Mouse (Mus musculus): ENCODE measurements around the gene Psmf1. TPM values are rescaled to one million over a fixed set of nuclear protein-coding genes. Genes with fewer than 3 reads are reported as not detected.

The Psmf1 gene
- polyA plus RNA-seq, 1 experiment from 2014 or later, result 39.0 TPM

GRCm38 (mm10) chr2:151751330-151751729 is 7.3 kb upstream of the Psmf1 start:
- Histone ChIP-seq H3K4me2 (no peak overlapping the region), H3K9ac (no peak overlapping the region), H3K36me3 (no peaks in the 10 kb centered on the region), H3K4me1 (no peaks in the 10 kb centered on the region), H3K27ac (no peak overlapping the region), H3K4me3 (replicated peaks) (no peak overlapping the region), H3K9me3 (no peaks in the 10 kb centered on the region), H3K27me3 (replicated peaks) (no peaks in the 10 kb centered on the region)
- no peak for ATAC-seq (ENCODE audit: insufficient read depth, low FRiP score, low read depth)
- WGBS, result 65% methylated on average over 5 of the region's 5 CpGs

GRCm38 (mm10) chr2:151747847-151748705 is 4.1 kb upstream of the Psmf1 start:
- no peaks in the 10 kb centered on the region for H3K4me1 ChIP-seq
- no peaks in the 10 kb centered on the region for H3K9me3 ChIP-seq
- no peaks in the 10 kb centered on the region for H3K36me3 ChIP-seq
- no peak for ATAC-seq (ENCODE audit: insufficient read depth, low FRiP score, low read depth)
- no peak overlapping the region for H3K27ac ChIP-seq
- 39% methylated on average over 19 of the region's 19 CpGs for WGBS
- H3K9ac ChIP-seq, result 0 out of 2 replicates have a peak overlapping the region, but pooled peaks have one; percentile 2
- no peaks in the 10 kb centered on the region for H3K27me3 ChIP-seq (replicated peaks)
- no peak overlapping the region for H3K4me3 ChIP-seq (replicated peaks)
- H3K4me2 ChIP-seq, result no peak overlapping the region

- 64% methylated on average over 6 of the region's 6 CpGs for WGBS
- H3K9ac ChIP-seq, result no peak overlapping the region
- peaks cover 17% of the 10 kb centered on the region; the same call in 1 of the 2 replicates for H3K4me1 ChIP-seq
Measured at GRCm38 (mm10) chr2:151742850-151743679, 921 bp downstream of the Psmf1 start.

GRCm38 (mm10) chr2:151742084-151742483 is 1.9 kb downstream of the Psmf1 start:
- ATAC-seq (ENCODE audit: insufficient read depth, low FRiP score, low read depth), result no peak
- H3K9ac ChIP-seq, result no peak overlapping the region
- no peaks in the 10 kb centered on the region for H3K27me3 ChIP-seq (replicated peaks)
- 97% methylated on average over 1 of the region's 1 CpGs for WGBS
- H3K4me2 ChIP-seq, result no peak overlapping the region
- H3K27ac ChIP-seq, result no peak overlapping the region
- H3K9me3 ChIP-seq, result no peaks in the 10 kb centered on the region
- H3K36me3 ChIP-seq, result no peaks in the 10 kb centered on the region
- peaks cover 17% of the 10 kb centered on the region; the same call in 1 of the 2 replicates for H3K4me1 ChIP-seq
- no peak overlapping the region for H3K4me3 ChIP-seq (replicated peaks)

More at GRCm38 (mm10) chr2:151742850-151743679, 921 bp downstream of the Psmf1 start:
- no peaks in the 10 kb centered on the region for H3K9me3 ChIP-seq
- H3K4me3 ChIP-seq (replicated peaks), result no peak overlapping the region
- H3K4me2 ChIP-seq, result no peak overlapping the region
- no peaks in the 10 kb centered on the region for H3K36me3 ChIP-seq
- ATAC-seq (ENCODE audit: insufficient read depth, low FRiP score, low read depth), result peak; percentile 43; the same call in 1 of the 2 replicates
- H3K27ac ChIP-seq, result no peak overlapping the region
- no peaks in the 10 kb centered on the region for H3K27me3 ChIP-seq (replicated peaks)

GRCm38 (mm10) chr2:151740741-151741526 is 3.1 kb downstream of the Psmf1 start:
- peak overlapping the region; percentile 79 for H3K4me2 ChIP-seq
- H3K27ac ChIP-seq, result peak overlapping the region; percentile 67
- no peaks in the 10 kb centered on the region for H3K9me3 ChIP-seq
- H3K4me1 ChIP-seq, result peaks cover 17% of the 10 kb centered on the region; the same call in 1 of the 2 replicates
- no peaks in the 10 kb centered on the region for H3K36me3 ChIP-seq
- WGBS, result under 1% methylated on average over 61 of the region's 61 CpGs
- ATAC-seq (ENCODE audit: insufficient read depth, low FRiP score, low read depth), result peak; percentile 90
- H3K9ac ChIP-seq, result peak overlapping the region; percentile 74
- H3K27me3 ChIP-seq (replicated peaks), result no peaks in the 10 kb centered on the region
- peak overlapping the region; percentile 96 for H3K4me3 ChIP-seq (replicated peaks)

- ATAC-seq (ENCODE audit: insufficient read depth, low FRiP score, low read depth), result no peak
- Histone ChIP-seq H3K36me3 (no peaks in the 10 kb centered on the region), H3K4me3 (replicated peaks) (no peak overlapping the region), H3K27ac (no peak overlapping the region), H3K4me1 (peaks cover 17% of the 10 kb centered on the region; the same call in 1 of the 2 replicates), H3K4me2 (peak overlapping the region; percentile 79; the same call in 1 of the 2 replicates), H3K9ac (no peak overlapping the region), H3K27me3 (replicated peaks) (no peaks in the 10 kb centered on the region), H3K9me3 (no peaks in the 10 kb centered on the region)
- WGBS, result 79% methylated on average over 7 of the region's 7 CpGs
Measured at GRCm38 (mm10) chr2:151739505-151739904, 4.5 kb downstream of the Psmf1 start.

GRCm38 (mm10) chr2:151739081-151739480 is 4.9 kb downstream of the Psmf1 start:
- no peak for ATAC-seq (ENCODE audit: insufficient read depth, low FRiP score, low read depth)
- no peaks in the 10 kb centered on the region for H3K9me3 ChIP-seq
- H3K4me3 ChIP-seq (replicated peaks), result no peak overlapping the region
- 0 out of 2 replicates have a peak, but pooled peaks cover 3% of the 10 kb centered on the region for H3K36me3 ChIP-seq
- H3K27me3 ChIP-seq (replicated peaks), result no peaks in the 10 kb centered on the region
- no peak overlapping the region for H3K4me2 ChIP-seq
- no peak overlapping the region for H3K9ac ChIP-seq
- H3K4me1 ChIP-seq, result peaks cover 17% of the 10 kb centered on the region; the same call in 1 of the 2 replicates
- H3K27ac ChIP-seq, result no peak overlapping the region
- 89% methylated on average over 3 of the region's 3 CpGs for WGBS

- H3K4me1 ChIP-seq, result peaks cover 17% of the 10 kb centered on the region; the same call in 1 of the 2 replicates
- H3K36me3 ChIP-seq, result 0 out of 2 replicates have a peak, but pooled peaks cover 8% of the 10 kb centered on the region
- no peak overlapping the region for H3K9ac ChIP-seq
- H3K27me3 ChIP-seq (replicated peaks), result no peaks in the 10 kb centered on the region
- 83% methylated on average over 4 of the region's 4 CpGs for WGBS
- H3K27ac ChIP-seq, result no peak overlapping the region
- ATAC-seq (ENCODE audit: insufficient read depth, low FRiP score, low read depth), result no peak
- no peak overlapping the region for H3K4me3 ChIP-seq (replicated peaks)
- H3K4me2 ChIP-seq, result no peak overlapping the region
- H3K9me3 ChIP-seq, result no peaks in the 10 kb centered on the region
Measured at GRCm38 (mm10) chr2:151738460-151738859, 5.5 kb downstream of the Psmf1 start.

GRCm38 (mm10) chr2:151735422-151735821 is 8.6 kb downstream of the Psmf1 start:
- H3K9ac ChIP-seq, result no peak overlapping the region
- H3K27ac ChIP-seq, result no peak overlapping the region

GRCm38 (mm10) chr2:151733151-151733865 is 10.7 kb downstream of the Psmf1 start:
- Histone ChIP-seq H3K27me3 (replicated peaks) (no peaks in the 10 kb centered on the region), H3K4me1 (no peaks in the 10 kb centered on the region), H3K4me2 (no peak overlapping the region), H3K27ac (no peak overlapping the region), H3K36me3 (0 out of 2 replicates have a peak, but pooled peaks cover 11% of the 10 kb centered on the region), H3K9me3 (no peaks in the 10 kb centered on the region), H3K4me3 (replicated peaks) (no peak overlapping the region), H3K9ac (no peak overlapping the region)
- 85% methylated on average over 8 of the region's 8 CpGs for WGBS
- ATAC-seq (ENCODE audit: insufficient read depth, low FRiP score, low read depth), result no peak

More at GRCm38 (mm10) chr2:151735422-151735821, 8.6 kb downstream of the Psmf1 start:
- H3K36me3 ChIP-seq, result 0 out of 2 replicates have a peak, but pooled peaks cover 8% of the 10 kb centered on the region
- WGBS, result 93% methylated on average over 6 of the region's 6 CpGs
- no peak overlapping the region for H3K4me2 ChIP-seq
- H3K4me3 ChIP-seq (replicated peaks), result no peak overlapping the region
- H3K4me1 ChIP-seq, result peaks cover 13% of the 10 kb centered on the region; the same call in 1 of the 2 replicates
- H3K27me3 ChIP-seq (replicated peaks), result no peaks in the 10 kb centered on the region
- H3K9me3 ChIP-seq, result no peaks in the 10 kb centered on the region
- no peak for ATAC-seq (ENCODE audit: insufficient read depth, low FRiP score, low read depth)
